Mouse (Mus musculus): ENCODE measurements around the gene Upf1. TPM values are rescaled to one million over a fixed set of nuclear protein-coding genes. Genes with fewer than 3 reads are reported as not detected.

The Upf1 gene
- total and polyA plus RNA-seq, 2 experiments from 2014 or later, result 9.7 to 45.4 TPM

- Histone ChIP-seq H3K9ac (replicated peaks; ENCODE audit: low read length, poor library complexity, severe bottlenecking) (no peak overlapping the region), H3K27me3 (ENCODE audit: insufficient read depth, low read length) (no peaks in the 10 kb centered on the region), H3K27ac (ENCODE audit: low read depth, low read length) (no peak overlapping the region), H3K9me3 (ENCODE audit: low read length) (no peaks in the 10 kb centered on the region), H3K4me3 (ENCODE audit: low read depth, low read length) (no peak overlapping the region), H3K36me3 (ENCODE audit: insufficient read depth, low read length) (peaks cover 20% of the 10 kb centered on the region), H3K4me1 (ENCODE audit: insufficient read depth, low read length) (peaks cover 16% of the 10 kb centered on the region), H3K4me2 (ENCODE audit: low read depth, low read length, poor library complexity, severe bottlenecking) (no peak overlapping the region)
- DNase-seq (ENCODE audit: low spot score) (no peak), ATAC-seq (ENCODE audit: low FRiP score) (no peak)
- WGBS, result 91% methylated on average over 4 of the region's 4 CpGs
- no peak for TF ChIP-seq CTCF (IDR thresholded peaks at IDR 0.05)
Observed at GRCm38 (mm10) chr8:70347443-70347842, 5.6 kb downstream of the Upf1 start.

- no peak for ATAC-seq (ENCODE audit: low FRiP score)
- peaks cover 49% of the 10 kb centered on the region for H3K36me3 ChIP-seq (ENCODE audit: insufficient read depth, low read length)
Observed at GRCm38 (mm10) chr8:70344279-70344678, 8.8 kb downstream of the Upf1 start.

GRCm38 (mm10) chr8:70343696-70344095 is 9.4 kb downstream of the Upf1 start:
- no peak overlapping the region for H3K9ac ChIP-seq (replicated peaks; ENCODE audit: low read length, poor library complexity, severe bottlenecking)
- peaks cover 49% of the 10 kb centered on the region for H3K36me3 ChIP-seq (ENCODE audit: insufficient read depth, low read length)
- no peaks in the 10 kb centered on the region for H3K4me1 ChIP-seq (ENCODE audit: insufficient read depth, low read length)
- no peaks in the 10 kb centered on the region for H3K9me3 ChIP-seq (ENCODE audit: low read length)
- 57% methylated on average over 6 of the region's 6 CpGs for WGBS
- no peak overlapping the region for H3K4me2 ChIP-seq (ENCODE audit: low read depth, low read length, poor library complexity, severe bottlenecking)
- no peak overlapping the region for H3K4me3 ChIP-seq (ENCODE audit: low read depth, low read length)
- peak; percentile 76 for TF ChIP-seq CTCF (IDR thresholded peaks at IDR 0.05)
- DNase-seq (ENCODE audit: low spot score) (peak; percentile 74), ATAC-seq (ENCODE audit: low FRiP score) (peak; percentile 57; the same call in 1 of the 2 replicates)
- H3K27ac ChIP-seq (ENCODE audit: low read depth, low read length), result no peak overlapping the region
- H3K27me3 ChIP-seq (ENCODE audit: insufficient read depth, low read length), result no peaks in the 10 kb centered on the region

More at GRCm38 (mm10) chr8:70344279-70344678, 8.8 kb downstream of the Upf1 start:
- 90% methylated on average over 2 of the region's 2 CpGs for WGBS
- Histone ChIP-seq H3K27me3 (ENCODE audit: insufficient read depth, low read length) (no peaks in the 10 kb centered on the region), H3K9ac (replicated peaks; ENCODE audit: low read length, poor library complexity, severe bottlenecking) (no peak overlapping the region), H3K27ac (ENCODE audit: low read depth, low read length) (no peak overlapping the region), H3K4me2 (ENCODE audit: low read depth, low read length, poor library complexity, severe bottlenecking) (no peak overlapping the region), H3K4me1 (ENCODE audit: insufficient read depth, low read length) (no peaks in the 10 kb centered on the region), H3K4me3 (ENCODE audit: low read depth, low read length) (no peak overlapping the region), H3K9me3 (ENCODE audit: low read length) (no peaks in the 10 kb centered on the region)
- TF ChIP-seq CTCF (IDR thresholded peaks at IDR 0.05), result no peak
- no peak for DNase-seq (ENCODE audit: low spot score)

GRCm38 (mm10) chr8:70343076-70343475 is 10.0 kb downstream of the Upf1 start:
- Histone ChIP-seq H3K4me1 (ENCODE audit: insufficient read depth, low read length) (no peaks in the 10 kb centered on the region), H3K4me3 (ENCODE audit: low read depth, low read length) (no peak overlapping the region), H3K9me3 (ENCODE audit: low read length) (no peaks in the 10 kb centered on the region), H3K27me3 (ENCODE audit: insufficient read depth, low read length) (no peaks in the 10 kb centered on the region), H3K9ac (replicated peaks; ENCODE audit: low read length, poor library complexity, severe bottlenecking) (no peak overlapping the region), H3K36me3 (ENCODE audit: insufficient read depth, low read length) (peaks cover 53% of the 10 kb centered on the region), H3K27ac (ENCODE audit: low read depth, low read length) (no peak overlapping the region), H3K4me2 (ENCODE audit: low read depth, low read length, poor library complexity, severe bottlenecking) (no peak overlapping the region)
- no peak for TF ChIP-seq CTCF (IDR thresholded peaks at IDR 0.05)
- 87% methylated on average over 7 of the region's 7 CpGs for WGBS
- no peak for DNase-seq (ENCODE audit: low spot score)
- no peak for ATAC-seq (ENCODE audit: low FRiP score)

GRCm38 (mm10) chr8:70342007-70342406 is 11.1 kb downstream of the Upf1 start:
- Histone ChIP-seq H3K36me3 (ENCODE audit: insufficient read depth, low read length) (peaks cover 64% of the 10 kb centered on the region), H3K9me3 (ENCODE audit: low read length) (no peaks in the 10 kb centered on the region)

GRCm38 (mm10) chr8:70340659-70341058 is 12.4 kb downstream of the Upf1 start:
- no peak overlapping the region for H3K4me3 ChIP-seq (ENCODE audit: low read depth, low read length)
- no peaks in the 10 kb centered on the region for H3K4me1 ChIP-seq (ENCODE audit: insufficient read depth, low read length)
- 93% methylated on average over 7 of the region's 7 CpGs for WGBS
- no peak overlapping the region for H3K4me2 ChIP-seq (ENCODE audit: low read depth, low read length, poor library complexity, severe bottlenecking)
- H3K36me3 ChIP-seq (ENCODE audit: insufficient read depth, low read length), result peaks cover 77% of the 10 kb centered on the region
- H3K9ac ChIP-seq (replicated peaks; ENCODE audit: low read length, poor library complexity, severe bottlenecking), result no peak overlapping the region
- no peaks in the 10 kb centered on the region for H3K9me3 ChIP-seq (ENCODE audit: low read length)
- no peak overlapping the region for H3K27ac ChIP-seq (ENCODE audit: low read depth, low read length)
- DNase-seq (ENCODE audit: low spot score), result no peak
- no peak for TF ChIP-seq CTCF (IDR thresholded peaks at IDR 0.05)
- ATAC-seq (ENCODE audit: low FRiP score), result no peak
- no peaks in the 10 kb centered on the region for H3K27me3 ChIP-seq (ENCODE audit: insufficient read depth, low read length)

More at GRCm38 (mm10) chr8:70342007-70342406, 11.1 kb downstream of the Upf1 start:
- no peak overlapping the region for H3K9ac ChIP-seq (replicated peaks; ENCODE audit: low read length, poor library complexity, severe bottlenecking)
- H3K27me3 ChIP-seq (ENCODE audit: insufficient read depth, low read length), result no peaks in the 10 kb centered on the region
- no peak for ATAC-seq (ENCODE audit: low FRiP score)
- no peaks in the 10 kb centered on the region for H3K4me1 ChIP-seq (ENCODE audit: insufficient read depth, low read length)
- WGBS, result 93% methylated on average over 14 of the region's 14 CpGs
- no peak overlapping the region for H3K27ac ChIP-seq (ENCODE audit: low read depth, low read length)
- TF ChIP-seq CTCF (IDR thresholded peaks at IDR 0.05), result no peak
- H3K4me2 ChIP-seq (ENCODE audit: low read depth, low read length, poor library complexity, severe bottlenecking), result no peak overlapping the region
- no peak overlapping the region for H3K4me3 ChIP-seq (ENCODE audit: low read depth, low read length)
- no peak for DNase-seq (ENCODE audit: low spot score)
